Mouse (Mus musculus): Measurements from ENCODE around the gene Pitpna. TPM values are rescaled to one million over a fixed set of nuclear protein-coding genes. Genes with fewer than 3 reads are reported as not detected.

Gene Pitpna
- polyA plus RNA-seq, 1 experiment, result 102 TPM

DNA sequence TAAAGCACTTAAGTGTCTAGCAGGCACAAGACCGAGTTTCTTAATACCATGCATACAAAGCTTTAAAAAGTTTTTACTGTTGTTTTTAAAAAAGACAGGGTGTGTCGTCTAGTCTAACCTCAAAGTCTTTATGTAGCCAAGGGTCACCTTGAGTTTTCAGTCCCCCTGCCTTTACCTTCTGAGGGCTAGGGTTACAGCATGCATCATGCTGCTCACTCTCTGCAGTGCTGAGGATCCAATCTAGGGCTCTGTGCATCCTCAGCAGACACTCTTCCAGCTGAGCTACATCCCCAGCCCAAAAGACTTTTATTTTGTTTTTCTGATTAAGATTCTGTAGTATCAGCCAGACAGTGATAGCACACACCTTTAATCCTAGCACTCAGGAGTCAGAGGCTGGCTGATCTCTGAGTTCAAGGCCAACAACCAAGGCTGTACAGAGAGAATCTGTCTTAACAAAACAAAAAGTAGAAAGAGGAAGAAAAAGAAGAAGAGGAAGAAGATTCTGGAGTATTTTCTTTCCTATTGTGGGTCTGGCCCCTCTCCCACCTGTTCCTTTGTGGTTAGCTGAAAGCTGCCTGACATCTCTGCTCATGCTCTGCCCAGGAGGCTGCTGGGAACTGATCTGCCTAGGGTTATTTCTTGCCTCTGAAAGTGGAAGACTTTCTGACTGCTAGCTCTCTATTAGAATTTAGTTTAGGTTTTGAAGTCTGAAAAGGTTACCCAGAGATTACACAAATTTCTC lies 34.9 kb downstream of the Pitpna start:
- 30% methylated on average over 2 of the region's 2 CpGs for WGBS
- peak overlapping the region; percentile 63; the same call in 1 of the 2 replicates for H3K27ac ChIP-seq (ENCODE audit: control insufficient read depth, insufficient read depth, low read depth, low read length, poor library complexity)
- TF ChIP-seq POLR2A (IDR thresholded peaks at IDR 0.05; ENCODE audit: borderline replicate concordance, control insufficient read depth, low read depth, low read length) (no peak), CTCF (IDR thresholded peaks at IDR 0.05; ENCODE audit: control insufficient read depth, insufficient read depth, low read length) (no peak)

DNA sequence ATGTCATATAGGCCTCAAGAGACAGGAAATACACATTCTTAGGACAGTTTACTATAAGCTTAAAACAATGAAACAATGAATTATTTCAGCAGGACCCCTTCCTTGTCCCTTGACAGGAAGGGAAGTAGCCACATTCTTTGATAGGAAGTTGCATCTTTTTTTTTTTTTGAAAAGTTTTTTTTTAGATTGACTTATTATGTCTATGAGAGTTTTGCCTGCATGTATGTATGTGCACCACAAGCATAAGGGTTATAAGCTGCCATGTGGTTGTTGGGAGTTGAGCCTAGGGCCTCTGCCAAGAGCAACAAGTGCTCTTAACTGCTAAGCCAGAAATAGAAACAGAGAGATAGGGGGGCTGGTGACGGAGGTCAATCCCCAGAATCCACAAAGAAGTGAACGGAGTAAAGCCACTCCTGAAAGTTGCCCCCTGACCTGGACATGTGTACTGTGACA lies 36.2 kb downstream of the Pitpna start:
- H3K27ac ChIP-seq (ENCODE audit: control insufficient read depth, insufficient read depth, low read depth, low read length, poor library complexity), result peak overlapping the region; percentile 50; the same call in 1 of the 2 replicates
- no peak for TF ChIP-seq POLR2A (IDR thresholded peaks at IDR 0.05; ENCODE audit: borderline replicate concordance, control insufficient read depth, low read depth, low read length)
- no peak for TF ChIP-seq CTCF (IDR thresholded peaks at IDR 0.05; ENCODE audit: control insufficient read depth, insufficient read depth, low read length)
- WGBS, result 23% methylated on average over 2 of the region's 2 CpGs
- H3K4me1 ChIP-seq (ENCODE audit: control insufficient read depth, insufficient read depth, low read length), result peaks cover 5% of the 10 kb centered on the region
- H3K4me3 ChIP-seq (replicated peaks; ENCODE audit: control insufficient read depth, low read depth, low read length), result no peak overlapping the region

More for the DNA sequence above, 34.9 kb downstream of the Pitpna start:
- Histone ChIP-seq H3K4me3 (replicated peaks; ENCODE audit: control insufficient read depth, low read depth, low read length) (no peak overlapping the region), H3K4me1 (ENCODE audit: control insufficient read depth, insufficient read depth, low read length) (peaks cover 5% of the 10 kb centered on the region)

DNA sequence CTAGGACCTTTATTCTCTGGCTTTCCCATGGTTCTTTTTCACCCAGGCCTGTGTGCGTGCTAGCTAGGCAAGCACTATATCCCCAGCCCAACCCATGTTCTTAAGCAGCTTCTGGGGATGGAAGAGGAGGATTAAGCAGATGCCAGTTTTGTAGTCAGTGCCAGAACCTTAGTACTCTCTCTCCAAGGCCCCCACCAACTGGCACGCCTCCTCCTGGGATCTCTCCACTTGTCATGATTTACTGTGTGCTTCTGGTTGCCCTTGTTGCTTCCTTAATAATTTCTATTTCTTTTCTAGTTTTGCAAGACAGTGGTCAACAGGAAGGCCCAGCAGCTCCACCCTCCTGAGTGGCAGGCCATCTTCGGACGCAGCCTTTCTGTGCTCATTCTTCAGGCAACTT lies 37.9 kb downstream of the Pitpna start:
- no peak overlapping the region for H3K27ac ChIP-seq (ENCODE audit: control insufficient read depth, insufficient read depth, low read depth, low read length, poor library complexity)
- no peak for TF ChIP-seq POLR2A (IDR thresholded peaks at IDR 0.05; ENCODE audit: borderline replicate concordance, control insufficient read depth, low read depth, low read length)
- no peak for TF ChIP-seq CTCF (IDR thresholded peaks at IDR 0.05; ENCODE audit: control insufficient read depth, insufficient read depth, low read length)

DNA sequence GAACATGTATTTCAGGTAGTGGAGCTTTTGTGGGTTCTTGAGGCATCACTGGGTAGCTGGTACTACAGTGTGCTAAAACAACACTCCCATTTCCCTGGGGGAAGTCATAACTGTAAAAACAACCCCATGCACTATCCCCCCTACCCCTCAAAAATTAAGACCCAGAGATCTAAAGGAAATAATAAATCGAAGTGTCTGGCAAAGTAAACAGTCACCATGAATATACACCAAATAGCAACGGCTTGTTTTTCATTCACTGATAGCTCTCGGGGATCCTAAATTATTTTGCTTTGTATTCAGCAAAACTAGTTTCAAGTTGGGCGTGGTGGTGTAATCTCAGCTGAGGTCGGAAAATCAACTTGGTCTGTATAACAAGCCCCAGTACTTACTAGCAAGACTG lies 42.2 kb downstream of the Pitpna start:
- Histone ChIP-seq H3K27ac (ENCODE audit: control insufficient read depth, insufficient read depth, low read depth, low read length, poor library complexity) (no peak overlapping the region), H3K4me1 (ENCODE audit: control insufficient read depth, insufficient read depth, low read length) (peaks cover 4% of the 10 kb centered on the region), H3K4me3 (replicated peaks; ENCODE audit: control insufficient read depth, low read depth, low read length) (no peak overlapping the region)
- WGBS, result 3% methylated on average over 5 of the region's 5 CpGs
- TF ChIP-seq POLR2A (IDR thresholded peaks at IDR 0.05; ENCODE audit: borderline replicate concordance, control insufficient read depth, low read depth, low read length) (no peak), CTCF (IDR thresholded peaks at IDR 0.05; ENCODE audit: control insufficient read depth, insufficient read depth, low read length) (no peak)

More for the DNA sequence above, 37.9 kb downstream of the Pitpna start:
- WGBS, result 89% methylated on average over 4 of the region's 4 CpGs
- H3K4me1 ChIP-seq (ENCODE audit: control insufficient read depth, insufficient read depth, low read length), result peaks cover 5% of the 10 kb centered on the region
- no peak overlapping the region for H3K4me3 ChIP-seq (replicated peaks; ENCODE audit: control insufficient read depth, low read depth, low read length)

DNA sequence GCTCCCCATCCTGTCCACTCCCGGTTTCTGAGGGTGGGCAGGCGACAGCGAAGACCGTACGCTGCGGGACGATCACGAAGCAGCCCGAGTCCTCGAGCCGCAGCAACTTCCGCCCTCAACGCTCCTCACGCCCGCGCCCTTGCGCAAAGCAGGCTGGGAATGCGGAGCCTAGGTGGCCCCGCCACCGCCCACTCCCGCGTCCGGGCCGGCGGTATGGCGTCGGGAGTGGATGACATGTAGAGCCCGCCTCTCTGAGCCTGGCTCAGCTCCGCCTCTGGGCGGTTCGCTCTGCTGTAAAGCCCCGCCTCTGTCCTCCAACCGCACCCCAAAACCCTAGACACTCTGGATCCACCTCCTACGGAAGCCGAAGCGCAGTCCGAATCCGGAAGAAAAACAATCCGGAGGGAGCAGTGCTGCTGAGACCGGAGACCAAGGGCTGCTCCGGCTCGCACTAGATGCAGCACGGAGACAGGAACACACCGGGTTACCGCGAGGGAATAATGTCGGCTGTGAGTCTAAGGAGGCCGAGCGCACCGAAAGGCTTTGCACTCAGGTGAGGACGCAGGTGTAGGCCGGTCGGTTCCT lies 42.8 kb downstream of the Pitpna start, which contains the start of gene Inpp5k:
Gene Inpp5k, plus strand, starts transcription at position 344 of the 585 bp plus-strand sequence.
- H3K27ac ChIP-seq (ENCODE audit: control insufficient read depth, insufficient read depth, low read depth, low read length, poor library complexity), result peak within 1 kb of the TSS; percentile 71
- peak within 1 kb of the TSS; percentile 89 for H3K4me3 ChIP-seq (replicated peaks; ENCODE audit: control insufficient read depth, low read depth, low read length)
- H3K4me1 ChIP-seq (ENCODE audit: control insufficient read depth, insufficient read depth, low read length), result peaks cover 4% of the 10 kb centered on the region; the same call in 1 of the 2 replicates
- WGBS, result under 1% methylated on average over 53 of the region's 53 CpGs
- TF ChIP-seq CTCF (IDR thresholded peaks at IDR 0.05; ENCODE audit: control insufficient read depth, insufficient read depth, low read length), result peak; percentile 8; the same call in 1 of the 2 replicates
- TF ChIP-seq POLR2A (IDR thresholded peaks at IDR 0.05; ENCODE audit: borderline replicate concordance, control insufficient read depth, low read depth, low read length), result peak; percentile 98

DNA sequence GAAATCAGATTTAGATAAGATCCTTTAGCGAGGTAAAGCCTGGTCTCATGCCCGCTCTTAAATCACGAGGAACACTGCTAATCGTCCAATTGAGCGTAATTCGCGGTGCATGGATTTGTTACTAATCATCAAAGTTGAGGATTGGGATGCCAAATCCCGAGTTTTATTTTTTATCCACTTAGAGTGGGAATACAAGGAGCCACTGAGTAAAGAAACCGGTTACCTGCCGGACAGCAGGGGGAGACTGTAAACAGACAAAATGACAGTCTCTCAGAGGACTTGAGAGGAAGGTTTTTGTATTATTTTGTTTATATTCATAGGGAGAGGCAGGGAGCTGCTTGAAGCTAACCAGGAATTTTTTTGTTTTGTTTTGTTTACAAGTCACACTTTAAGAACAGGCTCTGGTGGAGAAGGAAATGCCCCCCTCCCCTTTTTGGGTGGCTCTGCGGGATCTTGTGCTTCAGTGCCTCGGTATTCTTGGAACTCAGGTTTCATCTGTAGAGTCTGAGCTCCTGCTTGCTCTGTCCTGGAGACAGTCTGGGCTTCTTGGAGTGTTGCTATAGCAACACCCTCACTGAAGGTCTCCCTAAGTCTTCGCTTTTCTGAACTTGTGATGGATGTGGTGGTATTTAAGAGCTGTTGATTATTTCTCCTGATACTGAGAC lies 43.8 kb downstream of the Pitpna start:
- WGBS, result 8% methylated on average over 13 of the region's 13 CpGs
- TF ChIP-seq CTCF (IDR thresholded peaks at IDR 0.05; ENCODE audit: control insufficient read depth, insufficient read depth, low read length) (no peak), POLR2A (IDR thresholded peaks at IDR 0.05; ENCODE audit: borderline replicate concordance, control insufficient read depth, low read depth, low read length) (no peak)
- Histone ChIP-seq H3K4me3 (replicated peaks; ENCODE audit: control insufficient read depth, low read depth, low read length) (peak overlapping the region; percentile 89), H3K4me1 (ENCODE audit: control insufficient read depth, insufficient read depth, low read length) (peaks cover 4% of the 10 kb centered on the region; the same call in 1 of the 2 replicates), H3K27ac (ENCODE audit: control insufficient read depth, insufficient read depth, low read depth, low read length, poor library complexity) (no peak overlapping the region)

DNA sequence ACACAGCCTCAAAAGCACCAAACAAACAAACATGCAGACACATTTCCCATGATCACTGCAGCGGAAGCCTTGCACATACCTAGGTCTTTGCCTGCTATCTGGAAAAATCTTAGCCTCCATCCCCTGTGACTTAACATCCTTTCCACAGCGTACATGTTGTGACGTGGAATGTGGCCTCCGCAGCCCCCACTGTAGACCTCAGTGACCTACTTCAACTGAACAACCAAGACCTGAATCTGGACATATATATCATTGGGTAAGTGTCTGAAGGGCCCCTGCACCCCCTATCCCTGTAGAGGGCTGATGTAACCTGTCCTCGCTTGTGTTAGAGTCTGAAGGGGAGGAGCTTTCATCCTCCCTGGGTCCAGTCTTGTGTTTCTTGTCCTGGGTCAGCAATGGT lies 45.0 kb downstream of the Pitpna start:
- Histone ChIP-seq H3K27ac (ENCODE audit: control insufficient read depth, insufficient read depth, low read depth, low read length, poor library complexity) (no peak overlapping the region), H3K4me3 (replicated peaks; ENCODE audit: control insufficient read depth, low read depth, low read length) (no peak overlapping the region), H3K4me1 (ENCODE audit: control insufficient read depth, insufficient read depth, low read length) (peaks cover 4% of the 10 kb centered on the region)
- WGBS, result 94% methylated on average over 5 of the region's 5 CpGs
- TF ChIP-seq POLR2A (IDR thresholded peaks at IDR 0.05; ENCODE audit: borderline replicate concordance, control insufficient read depth, low read depth, low read length), result no peak
- no peak for TF ChIP-seq CTCF (IDR thresholded peaks at IDR 0.05; ENCODE audit: control insufficient read depth, insufficient read depth, low read length)

DNA sequence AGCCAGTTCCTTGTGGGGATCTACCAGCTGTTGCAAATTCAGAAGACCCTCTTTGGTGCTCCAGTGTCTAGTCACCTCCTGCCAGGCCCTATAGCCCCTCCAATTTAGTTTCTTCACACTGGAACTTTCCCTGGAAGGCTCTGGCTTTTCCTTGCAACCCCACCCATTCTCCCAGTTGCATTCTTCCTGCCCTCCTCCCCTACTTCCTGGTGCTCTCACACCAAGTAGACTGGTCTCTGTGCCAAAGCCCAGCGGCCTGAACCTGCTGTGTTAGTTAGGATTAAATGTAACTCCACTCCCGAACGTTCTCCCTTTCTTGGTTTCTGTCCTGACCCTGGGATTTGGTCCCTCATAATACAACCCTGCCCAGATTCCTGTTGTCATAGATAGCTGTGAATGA lies 46.9 kb downstream of the Pitpna start:
- H3K4me3 ChIP-seq (replicated peaks; ENCODE audit: control insufficient read depth, low read depth, low read length), result no peak overlapping the region
- H3K4me1 ChIP-seq (ENCODE audit: control insufficient read depth, insufficient read depth, low read length), result peaks cover 4% of the 10 kb centered on the region
- TF ChIP-seq POLR2A (IDR thresholded peaks at IDR 0.05; ENCODE audit: borderline replicate concordance, control insufficient read depth, low read depth, low read length), result no peak
- no peak for TF ChIP-seq CTCF (IDR thresholded peaks at IDR 0.05; ENCODE audit: control insufficient read depth, insufficient read depth, low read length)
- no peak overlapping the region for H3K27ac ChIP-seq (ENCODE audit: control insufficient read depth, insufficient read depth, low read depth, low read length, poor library complexity)
- 86% methylated on average over 3 of the region's 3 CpGs for WGBS

All from bone marrow, adult 2 months (tissue).